Mouse (Mus musculus): ENCODE data around the gene Tmem204.

Tmem204 gene

DNA sequence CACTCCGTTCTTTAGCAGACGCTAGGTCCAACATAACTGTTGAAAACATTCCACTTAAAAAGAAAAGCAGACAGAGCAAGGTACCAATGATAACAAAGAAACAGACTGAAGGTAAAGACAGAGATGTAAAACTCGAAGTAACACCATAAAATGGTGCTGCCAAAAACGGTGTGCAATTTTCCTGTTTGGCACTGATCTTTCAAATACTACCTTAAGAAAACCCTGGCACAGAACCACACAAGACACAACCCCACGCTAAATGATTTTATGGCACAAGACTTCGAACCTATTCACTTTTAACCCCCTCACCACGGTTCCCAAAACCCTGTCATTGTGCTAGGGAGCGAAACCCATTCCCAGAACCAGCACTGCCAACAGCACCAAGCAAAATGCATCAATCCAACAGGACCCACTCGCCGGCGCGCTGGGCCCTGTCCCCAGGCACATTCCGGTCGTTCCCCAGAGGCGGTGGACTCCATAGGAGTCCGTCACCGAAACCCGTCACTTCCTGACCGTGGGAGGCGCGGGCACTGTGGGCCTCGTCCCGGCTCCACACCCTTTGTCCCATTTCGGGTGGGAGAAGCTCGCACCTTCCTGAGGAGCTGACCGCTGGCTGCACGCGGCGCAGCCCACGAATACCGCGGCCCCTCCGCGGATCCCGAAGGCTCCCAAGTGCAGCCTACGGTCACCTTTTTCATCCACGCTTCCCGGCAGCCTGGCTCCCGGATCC, 68.4 kb downstream of the Tmem204 start:
- peak; percentile 41 for DNase-seq (ENCODE audit: low read depth)

DNA sequence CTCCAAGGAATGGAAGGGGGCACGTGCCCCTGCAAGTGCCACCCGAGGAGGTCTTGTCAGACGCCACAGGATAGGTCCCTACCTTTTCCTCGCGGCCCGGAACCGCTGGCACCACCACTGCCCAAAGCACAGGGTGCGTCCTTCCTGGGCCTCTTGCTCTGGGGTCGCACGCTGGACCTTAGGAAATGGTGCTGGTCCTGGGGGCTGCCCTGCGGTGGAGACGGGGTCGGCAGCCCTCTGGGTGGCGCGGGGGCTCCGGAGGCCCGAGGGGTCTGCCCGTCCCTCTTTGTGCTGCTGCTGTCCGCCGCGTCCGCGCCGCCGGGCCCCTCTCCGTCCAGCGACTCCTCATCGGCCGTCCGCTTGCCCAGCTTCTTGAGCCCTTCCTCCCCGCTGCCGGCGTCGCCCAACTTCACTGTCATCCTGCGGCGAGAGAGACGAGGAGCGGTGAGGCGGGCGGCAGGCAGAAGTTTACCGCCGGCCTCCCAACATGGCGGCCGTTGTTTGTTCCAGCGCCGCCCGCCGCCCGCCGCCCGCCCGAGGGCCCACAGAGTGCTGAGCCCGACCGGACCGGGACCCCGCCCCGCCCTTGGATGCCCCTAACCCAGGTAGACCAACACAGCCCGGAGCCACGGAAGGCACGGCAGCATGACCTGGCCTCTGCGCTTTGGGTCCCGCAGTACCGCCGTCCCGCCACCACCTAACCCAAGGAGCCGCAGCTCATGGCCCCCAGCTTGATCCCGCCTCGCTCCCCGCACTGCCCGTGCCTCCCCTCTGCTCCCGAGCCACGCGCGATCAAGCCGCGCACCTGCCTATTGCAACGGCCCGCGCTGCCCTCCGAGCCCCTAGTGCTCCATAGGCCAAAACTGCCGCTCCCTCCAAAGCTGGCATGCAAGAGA, 69.5 kb downstream of the Tmem204 start:
- DNase-seq (ENCODE audit: low read depth): peak; percentile 64

Data from NIH3T3 (cell line).